Mouse (Mus musculus) urinary bladder, adult 18-20 months (tissue): ENCODE measurements at regions not wholly inside any gene's neighbourhood (a gene's known extent, or its start where the extent isn't known, plus 50 kb on each side); places are given as distances from the start of the nearest gene placed in this dataset.
"Not testable (repeated sequence)": the region's sequence is repeated elsewhere in the genome, so short reads cannot be mapped to it uniquely, and the experiment has no call there.

Experiments used
- DNase-seq, 2 experiments: peaks; one replicate each; pipeline ENCODE4 v3.0.0; 2022; ENCODE audit warnings: low spot score in 2 of 2, mixed read lengths in 2 of 2

- no peak for DNase-seq
These were observed 161.9 kb upstream of the Gm10306 start for GRCm38 (mm10) chr4:94394462-94394861.

- DNase-seq: no peak
These were observed 159.1 kb upstream of the Gm10306 start for GRCm38 (mm10) chr4:94397284-94397683.

GRCm38 (mm10) chr4:94406922-94407321 is 149.4 kb upstream of the Gm10306 start:
- DNase-seq: no peak

GRCm38 (mm10) chr4:94407503-94407902 is 148.8 kb upstream of the Gm10306 start:
- DNase-seq: no peak

- DNase-seq: no peak
These were observed 143.7 kb upstream of the Gm10306 start for GRCm38 (mm10) chr4:94412661-94413060.

- not testable (repeated sequence) for DNase-seq
These were observed 130.8 kb upstream of the Gm10306 start for GRCm38 (mm10) chr4:94425525-94425924.

- DNase-seq: no peak
These were observed 128.8 kb upstream of the Gm10306 start for GRCm38 (mm10) chr4:94427581-94427980.

GRCm38 (mm10) chr4:94432005-94432404 is 124.3 kb upstream of the Gm10306 start:
- DNase-seq: no peak

- DNase-seq: no peak
These were observed 118.5 kb upstream of the Gm10306 start for GRCm38 (mm10) chr4:94437717-94438435.

- no peak for DNase-seq
These were observed 117.0 kb upstream of the Gm10306 start for GRCm38 (mm10) chr4:94439159-94439836.

GRCm38 (mm10) chr4:94446604-94447003 is 109.7 kb upstream of the Gm10306 start:
- no peak for DNase-seq
